Mouse (Mus musculus): Measurements from ENCODE around the gene Nfib. TPM values are rescaled to one million over a fixed set of nuclear protein-coding genes. Genes with fewer than 3 reads are reported as not detected.

Nfib gene
- polyA plus RNA-seq, 2 experiments from 2014 or later = 0.20 TPM; not detected in 1

GRCm38 (mm10) chr4:82587146-82587870 is 118.2 kb downstream of the Nfib start:
- ATAC-seq = no peak

DNA sequence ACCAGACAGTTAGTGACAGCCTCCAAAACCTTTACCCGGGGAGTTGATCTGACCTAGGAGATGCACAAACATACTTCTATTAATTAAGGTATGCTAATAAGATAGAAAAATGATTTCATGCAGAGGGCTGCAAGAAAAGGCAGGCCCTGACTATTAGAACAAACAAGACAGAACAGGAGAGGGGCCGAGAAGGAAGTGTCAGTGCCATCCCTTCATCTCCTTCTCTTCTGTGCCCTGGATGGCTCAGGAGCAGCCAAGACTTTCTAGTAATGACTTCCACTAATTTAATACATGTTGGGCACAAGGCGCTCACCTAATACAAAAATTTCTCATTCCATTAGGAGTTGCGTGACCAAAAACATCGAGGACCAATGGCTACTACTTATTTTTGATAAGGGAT is 118.9 kb downstream of the Nfib start:
- ATAC-seq = no peak

DNA sequence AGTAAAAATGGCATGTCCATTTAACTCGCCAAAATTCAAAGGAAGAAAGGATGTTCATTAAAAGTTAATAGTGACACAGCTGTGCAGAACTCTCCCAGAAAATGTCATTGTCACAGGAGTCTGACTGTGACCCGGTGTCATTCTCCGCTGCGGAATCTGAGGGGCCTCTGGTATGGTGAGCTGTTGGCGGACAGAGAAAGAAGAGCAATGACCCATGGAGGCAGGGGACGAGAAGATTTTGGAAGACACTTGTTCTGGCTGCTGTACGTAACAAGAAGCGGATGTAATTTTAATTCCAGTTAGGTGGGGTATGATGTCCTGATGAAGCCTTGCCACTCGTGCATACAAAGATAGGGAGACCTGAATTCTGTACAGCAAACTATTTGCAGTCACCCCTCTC is 120.0 kb downstream of the Nfib start:
- no peak for ATAC-seq

GRCm38 (mm10) chr4:82585056-82585455 is 120.5 kb downstream of the Nfib start:
- no peak for ATAC-seq

- no peak for ATAC-seq
These were observed 121.0 kb downstream of the Nfib start for GRCm38 (mm10) chr4:82584548-82584947.

DNA sequence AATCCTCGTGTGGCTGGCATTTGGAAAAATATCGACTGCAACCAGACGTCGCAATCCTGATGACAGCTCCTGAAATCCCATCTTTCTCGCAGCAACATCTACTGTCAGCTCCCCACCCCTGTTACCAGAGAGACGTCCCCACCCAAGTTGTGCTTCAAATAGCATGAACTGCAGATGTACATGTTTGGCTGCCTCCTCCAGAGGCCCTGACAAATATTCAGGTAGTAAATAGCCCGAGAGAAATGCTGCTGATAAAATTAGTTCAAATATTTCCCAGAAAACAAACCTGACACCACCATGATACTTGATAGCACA is 132.3 kb downstream of the Nfib start:
- ATAC-seq = no peak

GRCm38 (mm10) chr4:82572410-82573290 is 132.9 kb downstream of the Nfib start:
- no peak for ATAC-seq

DNA sequence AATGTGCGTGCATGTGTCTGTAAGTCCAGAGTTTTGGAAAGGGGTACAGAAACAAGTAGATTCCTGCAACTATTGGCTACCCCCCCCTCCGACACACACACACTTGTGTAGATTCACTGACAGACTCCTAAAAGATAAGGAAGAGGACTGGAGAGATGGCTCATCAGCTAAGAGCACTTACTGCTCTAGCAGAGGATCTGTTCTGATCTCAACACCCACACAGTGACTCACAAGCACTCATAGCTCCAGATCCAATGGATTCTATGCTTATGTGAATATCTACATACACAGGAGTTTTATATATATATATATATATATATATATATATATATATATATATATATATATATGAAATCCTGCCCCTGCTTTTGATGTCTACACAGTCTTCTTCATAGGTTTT is 146.7 kb downstream of the Nfib start:
- ATAC-seq = no peak

- ATAC-seq = no peak
These were observed 149.8 kb downstream of the Nfib start for GRCm38 (mm10) chr4:82555673-82556171.

- ATAC-seq = no peak
These were observed 151.9 kb downstream of the Nfib start for GRCm38 (mm10) chr4:82553658-82554057.

DNA sequence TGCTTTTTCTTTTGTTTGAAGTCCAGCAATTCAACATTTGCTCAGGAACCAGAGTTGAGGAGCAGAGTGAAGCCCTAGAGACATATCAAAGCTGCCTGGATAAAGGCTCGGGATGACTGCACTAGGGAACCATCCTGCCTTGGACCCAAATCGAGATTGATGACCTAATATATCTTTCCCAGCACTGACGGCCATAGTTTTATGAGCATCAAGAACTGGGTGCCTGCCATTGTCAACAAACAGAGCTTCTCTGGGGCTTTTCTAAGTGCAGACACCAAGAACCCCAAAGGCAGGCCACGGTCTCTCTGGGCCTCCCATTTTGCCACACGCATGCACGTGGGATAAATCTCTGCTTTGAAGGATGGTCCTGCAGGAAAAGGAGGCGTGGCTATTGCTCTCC is 153.3 kb downstream of the Nfib start:
- ATAC-seq = no peak

- no peak for ATAC-seq
These were observed 155.7 kb downstream of the Nfib start for GRCm38 (mm10) chr4:82549762-82550380.

GRCm38 (mm10) chr4:82548247-82548646 is 157.3 kb downstream of the Nfib start:
- ATAC-seq = no peak

GRCm38 (mm10) chr4:82543936-82544335 is 161.6 kb downstream of the Nfib start:
- no peak for ATAC-seq

GRCm38 (mm10) chr4:82543398-82543740 is 162.2 kb downstream of the Nfib start:
- ATAC-seq = no peak

DNA sequence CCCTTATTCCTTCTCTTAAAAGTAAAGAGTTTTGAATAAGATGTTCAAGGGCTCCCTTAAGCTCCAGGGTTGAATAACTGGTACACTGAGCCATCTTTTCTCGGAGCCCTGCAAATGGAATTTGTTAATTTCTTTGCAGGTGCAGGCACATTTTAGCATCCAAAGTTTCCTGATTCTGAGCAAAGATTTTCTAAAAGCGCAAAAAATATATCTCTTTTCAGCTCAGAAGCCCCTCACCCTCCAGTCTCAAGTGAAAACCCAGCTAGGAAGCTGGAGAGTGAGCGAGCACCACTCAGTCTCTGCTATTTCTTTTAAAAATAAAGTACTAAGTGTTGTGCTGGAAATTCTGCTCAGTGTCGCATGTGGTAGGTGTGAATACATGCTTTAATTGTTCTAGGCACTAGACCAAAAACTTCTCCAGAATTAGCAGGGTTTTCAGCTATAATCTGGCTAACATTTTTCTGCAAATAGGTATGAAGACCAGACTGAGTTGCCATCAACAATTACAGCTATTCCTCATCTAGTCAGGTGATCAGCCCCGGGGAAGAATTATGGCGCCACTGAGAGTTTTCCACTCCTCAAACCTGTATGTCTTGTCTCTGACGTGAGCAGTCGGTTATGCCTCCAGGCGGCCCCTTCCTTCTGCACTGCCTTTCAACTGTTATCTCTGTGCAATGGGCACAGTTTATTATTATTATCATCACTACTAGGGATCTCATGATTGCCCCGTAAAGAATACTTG is 162.7 kb downstream of the Nfib start:
- no peak for ATAC-seq

DNA sequence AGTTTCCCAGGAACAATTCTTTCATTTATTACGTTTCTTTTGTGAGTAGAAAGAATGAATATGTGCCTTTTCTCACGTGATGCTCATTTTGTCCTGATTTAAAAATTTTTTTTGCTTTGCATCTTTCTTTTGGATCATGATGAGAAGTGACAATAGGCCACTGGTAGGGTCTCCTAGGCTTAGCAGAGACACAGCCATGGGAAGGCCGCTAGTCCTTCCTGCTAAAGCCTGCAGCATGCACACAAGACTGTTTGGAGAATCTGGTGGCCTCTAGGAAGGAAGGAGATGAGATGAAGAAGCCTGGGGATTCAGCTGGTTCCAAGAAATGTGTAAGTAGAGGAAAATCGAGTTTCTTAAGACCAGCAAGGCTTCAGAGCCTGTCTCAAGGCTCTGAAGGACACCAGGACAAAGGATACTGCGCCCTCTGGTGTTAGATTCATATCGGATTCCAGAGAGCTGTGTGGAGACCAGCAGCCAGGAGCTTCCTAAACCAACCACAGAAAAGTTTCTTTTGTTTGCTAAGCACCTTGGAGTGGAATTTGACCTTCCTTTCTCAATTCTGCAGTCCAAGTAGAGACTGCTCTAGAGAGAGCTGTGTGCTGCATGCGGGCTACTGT is 163.5 kb downstream of the Nfib start:
- no peak for ATAC-seq

DNA sequence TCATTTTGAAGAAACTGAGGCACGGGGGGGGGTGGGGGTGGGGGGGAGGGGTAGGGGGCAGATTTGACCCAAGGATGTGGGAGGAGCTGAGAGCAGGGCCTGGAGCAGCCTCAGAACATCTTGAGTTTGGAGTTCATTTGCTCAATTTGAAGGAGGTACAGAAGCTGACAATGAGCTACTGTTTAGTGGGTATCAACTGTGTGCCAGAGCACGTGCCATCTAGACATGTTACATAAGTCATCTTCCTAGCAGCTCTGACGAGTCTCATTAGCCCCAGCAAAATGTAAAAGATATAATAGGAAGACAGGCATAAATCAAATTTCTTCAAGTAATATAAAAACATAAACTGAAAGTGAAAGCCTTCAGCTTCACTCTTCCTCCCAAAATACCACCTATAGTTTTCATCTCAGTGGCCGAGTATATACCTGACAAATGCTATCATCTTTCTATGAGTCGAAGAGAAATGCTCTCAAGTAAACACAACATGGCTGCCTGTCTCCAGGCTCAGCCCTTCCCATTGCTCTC is 165.0 kb downstream of the Nfib start:
- ATAC-seq = no peak

DNA sequence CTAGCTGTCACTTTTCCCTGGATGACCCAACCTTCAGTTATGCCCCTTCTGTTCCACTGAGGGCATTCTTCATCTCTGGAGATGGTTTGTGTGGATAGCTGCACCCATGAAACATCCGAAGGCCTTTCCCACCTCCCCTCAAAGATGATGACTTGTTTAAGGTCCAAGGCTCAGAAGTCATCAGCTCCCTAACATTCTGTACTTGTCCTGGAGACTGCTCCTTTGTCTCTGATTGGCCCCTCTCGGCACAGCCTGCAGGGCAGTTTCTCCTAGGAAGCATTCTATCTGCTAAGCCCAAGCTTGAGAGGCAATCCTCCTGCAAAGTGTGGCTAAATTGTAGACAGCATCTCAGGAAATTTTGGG is 165.5 kb downstream of the Nfib start:
- ATAC-seq = no peak

DNA sequence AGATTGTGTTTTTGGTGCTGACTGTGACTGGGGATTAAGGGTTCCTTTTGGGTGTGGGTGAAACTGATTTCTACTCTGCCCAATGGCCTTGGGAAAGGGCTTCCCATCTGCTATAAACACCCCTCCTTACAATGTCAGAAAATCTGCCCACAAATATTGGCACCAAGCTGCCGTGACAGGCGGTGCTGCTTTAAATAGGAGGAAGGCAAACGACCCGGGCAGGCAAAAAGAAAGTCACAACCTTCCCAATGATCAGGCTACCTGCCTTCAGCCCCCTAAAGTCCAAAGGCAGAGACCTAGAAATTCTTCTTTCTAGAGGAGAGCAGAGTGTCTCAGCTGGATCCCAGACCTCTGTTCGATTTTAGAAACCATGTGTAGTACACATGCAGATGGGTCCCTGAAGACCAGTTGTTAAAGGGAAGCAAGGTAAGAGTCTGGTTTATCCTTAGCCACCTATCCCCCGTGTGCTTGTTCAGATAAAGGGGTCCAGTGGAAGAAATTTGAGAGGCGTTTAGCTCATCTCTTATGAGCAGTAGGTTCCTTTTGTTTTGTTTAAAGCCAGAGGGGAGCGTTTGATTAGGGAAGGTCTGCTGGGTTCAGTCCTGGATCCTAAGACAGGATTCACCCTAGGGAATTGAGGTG is 166.0 kb downstream of the Nfib start:
- no peak for ATAC-seq

DNA sequence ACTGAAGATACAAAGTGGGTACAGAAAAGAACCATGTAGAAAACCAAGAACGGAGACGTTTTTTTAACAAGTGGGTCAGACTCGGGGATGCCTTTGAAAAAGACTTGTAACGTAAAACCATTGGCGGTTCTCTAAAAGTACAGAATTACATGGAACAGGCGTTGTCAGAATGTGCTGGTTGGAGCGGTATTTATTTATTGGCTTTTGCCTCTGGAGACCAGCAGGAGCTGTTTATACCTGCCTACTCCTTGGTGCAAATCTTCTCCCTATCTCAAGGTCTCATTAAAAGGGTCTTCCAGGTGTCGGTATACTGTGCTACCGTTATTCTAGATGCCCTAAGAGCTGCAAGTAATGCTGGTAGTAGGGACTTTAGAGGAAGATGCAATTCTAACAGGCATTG is 166.7 kb downstream of the Nfib start:
- no peak for ATAC-seq
